Mouse (Mus musculus) embryonic facial prominence, embryonic 15.5 days (tissue): Measurements from ENCODE around the gene Hist1h4h. TPM values are rescaled to one million over a fixed set of nuclear protein-coding genes. Genes with fewer than 3 reads are reported as not detected.
A peak's percentile ranks its signal among the peaks of the same experiment; 100 is the strongest.
"Not testable (repeated sequence)": the region's sequence is repeated elsewhere in the genome, so short reads cannot be mapped to it uniquely, and the experiment has no call there.

Experiments
- ATAC-seq: fragments of 200-750 bp; cut with Nextera tagmentation; 2 replicates; pipeline ENCODE4 v1.8.0; 2017; ENCODE audit warnings: low read depth, moderate TSS enrichment; ENCODE audit not compliant: insufficient number of reproducible peaks, low FRiP score, low TSS enrichment
- H3K27ac ChIP-seq: fragments of 300-500 bp; sonication (generic); replicated peaks from 2 replicates; pipeline ENCODE4 v1.5.1; 2015; ENCODE audit warnings: mild to moderate bottlenecking, inconsistent platforms
- H3K27me3 ChIP-seq: fragments of 300-500 bp; sonication (generic); 2 replicates; pipeline ENCODE4 v1.6.1; 2015; ENCODE audit warnings: inconsistent platforms
- H3K36me3 ChIP-seq: fragments of 300-500 bp; sonication (generic); 2 replicates; pipeline ENCODE4 v1.6.1; 2015; ENCODE audit warnings: mild to moderate bottlenecking, inconsistent platforms
- H3K4me1 ChIP-seq: fragments of 300-500 bp; sonication (generic); 2 replicates; pipeline ENCODE4 v1.6.1; 2015; ENCODE audit warnings: inconsistent platforms
- H3K4me2 ChIP-seq: fragments of 300-500 bp; sonication (generic); replicated peaks from 2 replicates; pipeline ENCODE4 v1.6.1; 2015; ENCODE audit warnings: mild to moderate bottlenecking, inconsistent platforms
- H3K4me3 ChIP-seq: fragments of 300-500 bp; sonication (generic); replicated peaks from 2 replicates; pipeline ENCODE4 v1.5.1; 2015; ENCODE audit warnings: mild to moderate bottlenecking, inconsistent platforms
- H3K9ac ChIP-seq: fragments of 300-500 bp; sonication (generic); 2 replicates; pipeline ENCODE4 v1.6.1; 2015; ENCODE audit warnings: inconsistent platforms
- H3K9me3 ChIP-seq: fragments of 300-500 bp; sonication (generic); replicated peaks from 2 replicates; pipeline ENCODE4 v1.6.1; 2016; ENCODE audit warnings: inconsistent platforms
- WGBS: fragments of 180-500 bp; shearing (Covaris S2); methylation state at CpG from one replicate; pipeline ENCODE4 v1.1.7; 2015; 5-methylcytosine and 5-hydroxymethylcytosine counted together
- polyA plus RNA-seq: library from polyadenylated mRNA; unstranded; fragments of >200 nt; fragmentation: Nextera tagmentation; extraction: Ambion mirVana; gene quantifications from 2 replicates; pipeline ENCODE4 v1.2.1, GENCODE M21; 2015

Gene Hist1h4h
- polyA plus RNA-seq, 1 experiment from 2014 or later = 6.1 TPM

DNA sequence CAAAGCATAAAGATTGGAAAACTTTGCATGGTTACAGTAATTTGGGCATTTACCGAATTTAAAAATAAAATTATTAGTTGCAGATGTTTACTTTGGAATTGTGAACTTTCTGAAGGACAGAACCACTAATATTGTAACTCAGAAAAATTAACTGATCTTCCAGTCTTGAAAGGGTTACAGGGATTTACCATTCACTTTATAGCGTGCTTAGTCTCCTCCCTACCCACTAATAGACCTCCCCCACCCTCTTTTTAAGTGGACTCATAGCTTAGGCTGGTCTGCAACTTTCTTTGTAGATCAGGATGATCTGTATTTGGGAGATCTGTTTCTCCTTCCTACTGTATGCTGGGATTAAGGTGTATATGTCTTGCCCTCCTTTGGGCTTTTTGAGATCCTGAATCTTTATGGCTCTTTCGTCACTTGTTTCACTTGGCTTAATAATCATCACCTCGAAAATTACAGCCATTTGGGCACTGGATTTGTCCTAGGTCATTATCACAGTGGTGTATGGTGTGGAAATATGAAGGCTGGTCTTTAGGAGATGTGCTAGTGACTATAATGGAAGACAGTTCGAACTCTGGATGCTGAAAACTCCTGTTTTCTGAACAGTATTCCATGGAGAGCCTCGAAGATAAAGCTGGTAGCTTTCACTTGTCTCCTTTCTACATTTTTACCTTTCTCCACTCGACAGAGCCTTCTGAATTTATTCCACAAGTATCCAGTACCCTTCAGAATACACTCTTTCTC, 5.4 kb downstream of the Hist1h4h start:
- 19% methylated on average over 7 of the region's 7 CpGs for WGBS
- Histone ChIP-seq H3K4me2 (peak overlapping the region; percentile 72), H3K4me1 (peaks cover 29% of the 10 kb centered on the region), H3K4me3 (peak overlapping the region; percentile 61), H3K27me3 (no peaks in the 10 kb centered on the region), H3K9ac (peak overlapping the region; percentile 12; the same call in 1 of the 2 replicates), H3K36me3 (no peaks in the 10 kb centered on the region), H3K9me3 (no peaks in the 10 kb centered on the region), H3K27ac (peak overlapping the region; percentile 63)
- no peak for ATAC-seq

DNA sequence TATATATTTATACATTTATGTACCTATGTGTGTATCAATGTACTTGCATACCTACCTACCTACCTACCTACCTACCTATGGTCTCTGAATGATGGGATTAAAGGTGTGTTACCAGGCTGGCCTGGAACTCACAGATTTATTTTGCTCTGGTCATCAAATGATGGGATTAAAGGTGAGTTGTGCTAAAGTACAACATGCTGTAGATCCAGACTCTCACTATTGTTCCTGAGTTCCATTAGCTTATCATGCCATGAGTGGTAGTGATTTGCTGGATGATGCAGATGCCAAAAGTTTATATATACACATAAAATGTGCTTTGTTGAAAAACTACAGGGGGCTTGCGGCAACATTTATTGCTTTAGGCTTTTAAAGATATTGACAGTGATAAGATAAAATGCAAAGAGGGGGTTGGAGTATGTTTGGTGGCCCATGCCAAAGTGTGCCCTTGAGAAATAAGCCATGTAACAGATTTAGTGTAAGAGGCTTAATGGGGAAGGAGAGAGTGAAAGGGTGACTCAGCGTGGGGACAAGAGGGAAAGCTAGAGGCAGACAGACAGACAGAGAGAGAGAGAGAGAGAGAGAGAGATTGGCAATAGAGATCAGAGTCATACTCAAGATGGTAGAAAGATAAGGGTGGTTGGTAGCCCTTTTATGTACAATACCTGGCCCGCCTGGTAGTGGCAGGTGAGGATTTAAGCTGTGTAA, 6.3 kb downstream of the Hist1h4h start:
- no peaks in the 10 kb centered on the region for H3K27me3 ChIP-seq
- H3K9me3 ChIP-seq = no peaks in the 10 kb centered on the region
- peak overlapping the region; percentile 72; the same call in 1 of the 2 replicates for H3K4me2 ChIP-seq
- H3K36me3 ChIP-seq = no peaks in the 10 kb centered on the region
- ATAC-seq = no peak
- H3K9ac ChIP-seq = no peak overlapping the region
- peak overlapping the region; percentile 61; the same call in 1 of the 2 replicates for H3K4me3 ChIP-seq
- WGBS = 75% methylated on average over 3 of the region's 3 CpGs
- H3K27ac ChIP-seq = no peak overlapping the region
- H3K4me1 ChIP-seq = peaks cover 27% of the 10 kb centered on the region

DNA sequence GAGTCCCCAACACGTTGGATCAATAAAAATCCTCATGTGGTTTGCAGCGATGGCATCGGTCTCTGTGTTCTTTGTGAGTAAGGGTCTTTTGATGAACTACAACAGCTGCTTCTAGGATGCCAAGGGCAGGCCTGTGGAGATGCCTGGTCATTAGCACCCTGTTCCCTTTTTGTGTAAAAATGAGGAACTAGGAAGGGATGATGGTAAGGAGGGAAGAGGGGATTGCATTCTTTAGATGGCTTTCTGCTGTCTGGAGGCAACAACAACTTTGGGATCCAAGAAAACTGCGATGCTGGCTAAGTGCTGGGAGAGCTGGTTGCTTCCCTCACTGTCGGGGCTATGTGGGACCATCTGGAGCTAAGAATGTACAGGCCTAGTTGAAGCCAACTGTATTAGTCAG, 7.4 kb downstream of the Hist1h4h start:
- Histone ChIP-seq H3K9me3 (no peaks in the 10 kb centered on the region), H3K4me2 (no peak overlapping the region)
- ATAC-seq = no peak

DNA sequence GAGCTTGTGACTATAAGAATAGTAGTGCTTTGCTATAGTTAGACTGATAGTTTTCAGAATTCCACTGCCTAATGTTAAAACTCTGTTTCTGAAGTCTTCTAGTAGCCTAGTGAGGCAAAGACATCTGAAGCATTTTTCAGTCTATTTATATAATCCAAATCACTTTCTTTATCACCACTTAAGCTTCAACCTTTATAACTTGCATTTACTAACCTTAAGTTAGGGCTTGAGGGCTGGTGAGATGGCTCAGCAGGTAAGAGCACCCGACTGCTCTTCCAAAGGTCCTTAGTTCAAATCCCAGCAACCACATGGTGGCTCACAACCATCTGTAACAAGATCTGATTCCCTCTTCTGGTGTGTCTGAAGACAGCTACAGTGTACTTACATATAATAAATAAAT, 9.0 kb downstream of the Hist1h4h start:
- ATAC-seq, H3K4me3 ChIP-seq, H3K9ac ChIP-seq, H3K27me3 ChIP-seq, H3K36me3 ChIP-seq, H3K27ac ChIP-seq, H3K4me2 ChIP-seq, H3K9me3 ChIP-seq: not testable (repeated sequence)
- H3K4me1 ChIP-seq = peaks cover 13% of the 10 kb centered on the region; the same call in 1 of the 2 replicates
- 81% methylated on average over 1 of the region's 1 CpGs for WGBS

More for the DNA sequence above, 7.4 kb downstream of the Hist1h4h start:
- peaks cover 21% of the 10 kb centered on the region for H3K4me1 ChIP-seq
- no peak overlapping the region for H3K4me3 ChIP-seq
- WGBS = 51% methylated on average over 5 of the region's 5 CpGs
- H3K36me3 ChIP-seq = no peaks in the 10 kb centered on the region
- H3K9ac ChIP-seq = no peak overlapping the region
- H3K27ac ChIP-seq = no peak overlapping the region
- H3K27me3 ChIP-seq = no peaks in the 10 kb centered on the region

DNA sequence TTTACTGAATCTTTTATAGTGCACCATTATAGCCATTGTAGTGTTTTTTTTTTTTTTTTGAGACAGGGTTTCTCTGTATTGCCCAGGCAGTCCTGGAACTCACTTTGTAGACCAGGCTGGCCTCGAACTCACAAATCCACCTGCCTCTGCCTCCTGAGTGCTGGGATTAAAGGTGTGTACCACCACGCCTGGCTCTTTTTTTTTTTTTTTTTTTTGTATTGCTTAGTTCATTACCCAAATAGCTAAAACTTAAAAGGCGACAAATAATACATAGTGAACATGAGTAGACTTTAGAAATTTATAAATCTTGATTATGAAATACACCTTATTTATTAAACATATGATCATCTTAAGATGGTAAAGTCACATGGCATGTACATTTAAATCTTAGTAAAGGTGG, 10.6 kb downstream of the Hist1h4h start:
- Histone ChIP-seq H3K4me1 (peaks cover 6% of the 10 kb centered on the region; the same call in 1 of the 2 replicates), H3K9me3 (no peaks in the 10 kb centered on the region), H3K4me3 (no peak overlapping the region), H3K9ac (no peak overlapping the region), H3K4me2 (no peak overlapping the region), H3K27ac (no peak overlapping the region), H3K27me3 (no peaks in the 10 kb centered on the region), H3K36me3 (no peaks in the 10 kb centered on the region)
- WGBS = 86% methylated on average over 3 of the region's 3 CpGs
- ATAC-seq = no peak

DNA sequence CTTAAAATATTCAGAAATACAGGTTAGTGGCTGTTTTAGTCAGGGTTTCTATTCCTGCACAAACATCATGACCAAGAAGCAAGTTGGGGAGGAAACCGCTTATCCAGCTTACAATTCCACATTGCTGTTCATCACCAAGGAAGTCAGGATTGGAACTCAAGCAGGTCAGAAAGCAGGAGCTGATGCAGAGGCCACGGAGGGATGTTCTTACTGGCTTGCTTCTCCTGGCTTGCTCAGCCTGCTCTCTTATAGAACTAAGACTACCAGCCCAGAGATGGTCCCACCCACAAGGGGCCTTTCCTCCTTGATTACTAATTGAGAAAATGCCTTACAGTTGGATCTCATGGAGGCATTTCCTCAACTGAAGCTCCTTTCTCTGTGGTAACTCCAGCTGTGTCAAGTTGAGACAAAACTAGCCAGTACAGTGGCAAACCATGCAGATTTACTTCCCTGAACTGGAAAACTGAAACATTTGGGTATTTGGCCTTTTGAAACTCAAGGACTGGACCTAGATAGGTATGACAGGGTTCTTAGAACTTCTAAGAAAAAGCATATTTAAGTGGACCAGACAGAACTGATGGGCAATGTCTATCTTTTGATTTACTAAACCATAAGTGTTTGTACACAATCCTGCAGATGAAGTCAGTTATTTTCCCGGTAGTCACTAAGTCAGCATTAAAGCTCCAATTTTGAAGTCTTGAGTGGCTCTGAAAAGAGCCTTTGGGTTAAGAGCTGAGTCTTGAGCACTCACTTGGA, 11.6 kb downstream of the Hist1h4h start:
- H3K27ac ChIP-seq = peak overlapping the region; percentile 87
- ATAC-seq, H3K27me3 ChIP-seq, H3K36me3 ChIP-seq, H3K4me1 ChIP-seq, H3K9me3 ChIP-seq: not testable (repeated sequence)
- H3K4me3 ChIP-seq = peak overlapping the region; percentile 50
- H3K9ac ChIP-seq = peak overlapping the region; percentile 39
- WGBS = 3% methylated on average over 3 of the region's 3 CpGs
- H3K4me2 ChIP-seq = peak overlapping the region; percentile 70

DNA sequence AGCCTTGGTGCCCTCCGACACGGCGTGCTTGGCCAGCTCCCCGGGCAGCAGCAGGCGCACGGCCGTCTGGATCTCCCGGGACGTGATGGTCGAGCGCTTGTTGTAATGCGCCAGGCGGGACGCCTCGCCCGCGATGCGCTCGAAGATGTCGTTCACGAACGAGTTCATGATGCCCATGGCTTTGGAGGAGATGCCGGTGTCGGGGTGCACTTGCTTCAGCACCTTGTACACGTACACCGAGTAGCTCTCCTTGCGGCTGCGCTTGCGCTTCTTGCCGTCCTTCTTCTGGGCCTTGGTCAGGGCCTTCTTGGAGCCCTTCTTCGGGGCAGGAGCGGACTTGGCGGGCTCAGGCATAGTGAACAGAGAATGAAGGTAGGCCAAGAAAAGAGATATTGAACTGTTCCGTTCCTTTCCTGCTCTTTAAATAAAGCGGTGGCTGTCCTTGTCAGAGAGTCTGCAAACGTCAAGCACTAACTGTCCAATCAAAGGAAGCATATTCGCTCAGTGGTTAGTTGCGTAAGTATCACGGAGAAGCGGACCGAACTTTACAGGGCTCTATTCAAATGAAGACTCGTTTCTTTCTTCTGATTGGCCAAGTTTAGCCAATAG, 12.3 kb downstream of the Hist1h4h start, which contains the start of gene Hist1h2bh:
TSS of gene Hist1h2bh (minus strand) at position 394 of the 609 bp plus-strand sequence.
- peak within 1 kb of the TSS; percentile 39 for H3K9ac ChIP-seq
- H3K4me3 ChIP-seq = peak within 1 kb of the TSS; percentile 50
- peak; percentile 93 for ATAC-seq
- WGBS = under 1% methylated on average over 38 of the region's 42 CpGs
- peak within 1 kb of the TSS; percentile 95 for H3K27ac ChIP-seq
- H3K4me2 ChIP-seq = peak within 1 kb of the TSS; percentile 70
- H3K9me3 ChIP-seq, H3K4me1 ChIP-seq, H3K36me3 ChIP-seq, H3K27me3 ChIP-seq: not testable (repeated sequence)

DNA sequence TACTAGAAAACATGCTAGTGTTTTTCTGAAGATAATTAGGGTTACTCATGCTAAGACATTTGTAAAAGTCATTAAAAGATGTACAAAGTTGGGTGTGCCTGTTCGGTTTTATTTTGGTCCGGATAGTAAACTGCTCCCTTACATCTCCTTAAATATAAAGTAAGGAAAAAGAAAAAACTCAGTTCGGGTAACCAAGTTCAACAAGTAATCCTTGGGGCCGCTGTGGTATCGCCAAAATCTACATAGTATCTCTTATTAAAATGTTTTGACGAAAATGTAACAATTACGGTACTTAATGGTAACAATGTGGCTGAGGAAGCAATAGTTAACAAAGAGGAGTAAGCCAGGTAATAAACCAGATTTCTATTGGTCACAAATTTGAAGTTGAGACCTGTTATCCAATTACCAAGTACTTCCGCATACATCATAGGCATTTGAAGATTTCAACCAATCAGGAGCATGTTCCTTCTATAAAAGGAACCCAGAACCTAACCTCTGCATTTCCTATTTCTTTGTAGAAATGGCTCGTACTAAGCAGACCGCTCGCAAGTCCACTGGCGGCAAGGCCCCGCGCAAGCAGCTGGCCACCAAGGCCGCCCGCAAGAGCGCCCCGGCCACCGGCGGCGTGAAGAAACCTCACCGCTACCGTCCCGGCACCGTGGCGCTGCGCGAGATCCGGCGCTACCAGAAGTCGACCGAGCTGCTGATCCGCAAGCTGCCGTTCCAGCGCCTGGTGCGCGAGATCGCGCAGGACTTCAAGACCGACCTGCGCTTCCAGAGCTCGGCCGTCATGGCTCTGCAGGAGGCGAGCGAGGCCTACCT, 13.3 kb downstream of the Hist1h4h start, which contains the start of gene Hist1h3f:
TSS of gene Hist1h3f (plus strand) at position 88 of the 822 bp plus-strand sequence.
- H3K36me3 ChIP-seq = no peaks in the 10 kb centered on the region
- H3K27me3 ChIP-seq = no peaks in the 10 kb centered on the region
- H3K4me3 ChIP-seq = peak within 1 kb of the TSS; percentile 50
- peak within 1 kb of the TSS; percentile 47 for H3K9ac ChIP-seq
- H3K27ac ChIP-seq = peak within 1 kb of the TSS; percentile 95
- 2% methylated on average over 23 of the region's 45 CpGs for WGBS
- H3K4me1 ChIP-seq = peaks cover 4% of the 10 kb centered on the region; the same call in 1 of the 2 replicates
- ATAC-seq = peak; percentile 91
- H3K9me3 ChIP-seq = no peaks in the 10 kb centered on the region
- peak within 1 kb of the TSS; percentile 70 for H3K4me2 ChIP-seq

DNA sequence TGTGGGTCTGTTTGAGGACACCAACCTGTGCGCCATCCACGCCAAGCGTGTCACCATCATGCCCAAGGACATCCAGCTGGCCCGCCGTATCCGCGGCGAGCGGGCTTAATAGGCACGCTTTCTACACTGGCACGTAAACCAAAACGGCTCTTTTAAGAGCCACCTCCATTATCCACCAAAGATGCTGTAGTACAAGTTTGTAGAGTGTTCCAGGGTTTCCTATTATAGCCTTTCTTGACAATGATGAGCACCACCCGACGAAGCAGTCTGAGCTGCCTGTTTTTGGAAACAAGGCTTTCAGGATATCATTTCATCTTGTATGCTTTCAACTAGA, 13.9 kb downstream of the Hist1h4h start:
- under 1% methylated on average over 13 of the region's 14 CpGs for WGBS
- Histone ChIP-seq H3K4me3 (peak overlapping the region; percentile 50), H3K27ac (peak overlapping the region; percentile 95; the same call in 1 of the 2 replicates), H3K4me2 (peak overlapping the region; percentile 70)
- H3K27me3 ChIP-seq, H3K4me1 ChIP-seq, H3K36me3 ChIP-seq, ATAC-seq, H3K9ac ChIP-seq, H3K9me3 ChIP-seq: not testable (repeated sequence)

DNA sequence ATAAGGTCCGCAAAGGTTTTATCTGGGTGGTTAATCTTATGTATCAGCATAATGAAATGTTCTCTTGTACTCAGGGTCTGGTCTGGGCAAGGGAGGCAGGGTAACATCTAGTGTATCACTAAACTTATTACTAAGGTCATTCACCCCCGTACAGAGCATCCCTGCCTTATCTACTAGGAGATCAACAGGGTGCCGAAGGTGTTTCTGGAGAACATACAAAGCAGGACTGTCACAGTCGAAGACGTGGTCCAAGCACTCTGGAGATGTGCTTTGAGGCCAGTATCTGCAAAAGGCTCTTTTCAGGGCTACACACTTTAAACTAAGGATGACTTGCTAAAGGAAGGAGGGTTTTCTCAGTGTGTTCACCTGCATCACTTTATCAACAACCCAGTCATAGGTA, 15.8 kb downstream of the Hist1h4h start:
- no peak overlapping the region for H3K4me3 ChIP-seq
- no peaks in the 10 kb centered on the region for H3K9me3 ChIP-seq
- peaks cover 12% of the 10 kb centered on the region; the same call in 1 of the 2 replicates for H3K4me1 ChIP-seq
- no peaks in the 10 kb centered on the region for H3K27me3 ChIP-seq
- H3K9ac ChIP-seq = no peak overlapping the region
- ATAC-seq = no peak
- no peaks in the 10 kb centered on the region for H3K36me3 ChIP-seq
- H3K27ac ChIP-seq = no peak overlapping the region
- 75% methylated on average over 5 of the region's 5 CpGs for WGBS
- no peak overlapping the region for H3K4me2 ChIP-seq
